Mouse (Mus musculus) hindbrain, postnatal 0 days (tissue): ENCODE results near the gene Add2. TPM values are rescaled to one million over a fixed set of nuclear protein-coding genes. Genes with fewer than 3 reads are reported as not detected.

Experiments used
- ATAC-seq: fragments of 200-750 bp; cut with Nextera tagmentation; 2 replicates; pipeline ENCODE4 v1.8.0; 2017; ENCODE audit warnings: mild to moderate bottlenecking, moderate TSS enrichment, moderate library complexity
- DNase-seq: peaks from one replicate; pipeline ENCODE4 v3.0.0-alpha.2; 2015; ENCODE audit warnings: low spot score
- H3K27ac ChIP-seq: fragments of 300-500 bp; sonication (generic); 2 replicates; pipeline ENCODE4 v1.5.1; 2014; ENCODE audit warnings: mild to moderate bottlenecking
- H3K27me3 ChIP-seq: fragments of 300-500 bp; sonication (generic); 2 replicates; pipeline ENCODE4 v1.6.1; 2014; ENCODE audit warnings: low read length, mixed read lengths; ENCODE audit not compliant: insufficient read depth
- H3K36me3 ChIP-seq: fragments of 300-500 bp; sonication (generic); 2 replicates; pipeline ENCODE4 v1.6.1; 2014; ENCODE audit warnings: low read length, mixed read lengths; ENCODE audit not compliant: insufficient read depth
- H3K4me1 ChIP-seq: fragments of 300-500 bp; sonication (generic); 2 replicates; pipeline ENCODE4 v1.6.1; 2014; ENCODE audit warnings: antibody characterized with exemption, low read length, mixed read lengths; ENCODE audit not compliant: insufficient read depth
- H3K4me2 ChIP-seq: fragments of 300-500 bp; sonication (generic); 2 replicates; pipeline ENCODE4 v1.6.1; 2014; ENCODE audit warnings: low read depth, mild to moderate bottlenecking, low read length, moderate library complexity, mixed read lengths
- H3K4me3 ChIP-seq: fragments of 300-500 bp; sonication (generic); 2 replicates; pipeline ENCODE4 v1.5.1; 2014; ENCODE audit warnings: low read length
- H3K9ac ChIP-seq: fragments of 300-500 bp; sonication (generic); replicated peaks from 2 replicates; pipeline ENCODE4 v1.6.1; 2014; ENCODE audit warnings: mild to moderate bottlenecking, low read length, moderate library complexity, mixed read lengths
- H3K9me3 ChIP-seq: fragments of 300-500 bp; sonication (generic); 2 replicates; pipeline ENCODE4 v1.6.1; 2016; ENCODE audit warnings: low read length, mixed read lengths
- CTCF ChIP-seq: IDR thresholded peaks from 2 replicates; pipeline ENCODE4 v1.5.1; 2016; ENCODE audit warnings: antibody characterized with exemption, control low read depth, low read depth
- WGBS: fragments of 180-500 bp; shearing (Covaris S2); extraction: QIAGEN DNeasy Blood & Tissue Kit; methylation state at CpG from one replicate; pipeline ENCODE4 v1.1.7; 2014; 5-methylcytosine and 5-hydroxymethylcytosine counted together
- polyA plus RNA-seq: library from polyadenylated mRNA; unstranded; fragments of >200 nt; fragmentation: Nextera tagmentation; extraction: Ambion mirVana; gene quantifications from 2 replicates; pipeline ENCODE4 v1.2.1, GENCODE M21; 2015
- total RNA-seq: library from RNA; depleted of rRNA; stranded (reverse); fragments of >200 nt; gene quantifications from 2 replicates; pipeline ENCODE4 v1.2.3, GENCODE M21; 2014; rRNA removed

The Add2 gene
- total and polyA plus RNA-seq, 2 experiments from 2014 or later: 90.0 to 132 TPM

DNA sequence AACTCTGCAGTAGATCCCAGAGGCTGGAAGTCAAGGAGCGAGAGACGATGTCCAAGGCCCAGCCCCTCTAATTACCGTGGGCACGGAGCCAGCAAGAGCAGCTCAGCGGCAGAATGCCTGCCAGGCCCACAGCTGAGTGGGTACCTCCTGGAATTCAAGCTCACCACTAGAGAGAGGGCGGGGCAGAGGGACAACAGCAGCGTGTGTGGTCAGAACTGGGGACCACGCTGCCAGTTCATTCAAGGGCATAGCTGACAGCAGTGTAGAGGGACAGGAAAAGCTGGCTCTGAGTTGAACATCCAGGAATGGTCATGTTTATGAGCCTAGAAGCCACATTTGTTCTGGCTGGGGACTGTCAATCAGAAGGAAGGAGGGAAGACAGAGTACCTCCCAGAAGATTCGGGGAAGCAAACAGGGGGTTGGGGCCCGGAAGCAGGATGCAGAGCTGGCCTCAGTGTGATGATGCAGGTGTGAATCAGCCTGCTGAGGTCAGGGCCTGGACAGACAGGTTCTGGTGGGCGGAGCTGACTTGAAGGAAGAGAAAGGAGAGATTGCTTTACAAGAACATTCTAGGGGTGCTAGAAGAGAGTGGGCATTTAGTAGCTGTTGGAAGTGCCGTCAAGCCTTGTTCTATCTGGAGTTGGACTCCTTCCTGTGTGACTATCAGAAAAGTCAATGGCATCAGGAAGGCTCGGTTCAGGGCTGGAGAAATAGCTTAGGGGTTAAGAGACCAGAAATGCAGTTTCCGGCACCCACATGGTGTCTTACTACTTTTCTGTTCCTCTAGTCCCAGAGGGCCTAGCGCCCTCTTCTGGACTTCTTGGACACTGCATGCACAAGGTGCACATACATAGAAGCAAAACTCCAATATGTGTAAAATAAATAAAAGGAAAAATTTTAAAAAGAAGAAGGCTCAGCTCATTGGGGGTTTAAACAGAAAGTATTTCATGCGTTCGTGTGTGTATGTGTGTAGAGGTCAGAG is 129.1 kb downstream of the Add2 start:
- Histone ChIP-seq H3K4me3 (no peak overlapping the region), H3K36me3 (no peaks in the 10 kb centered on the region), H3K4me1 (peaks cover 4% of the 10 kb centered on the region; the same call in 1 of the 2 replicates), H3K9ac (no peak overlapping the region), H3K27me3 (no peaks in the 10 kb centered on the region), H3K27ac (no peak overlapping the region), H3K4me2 (no peak overlapping the region), H3K9me3 (no peaks in the 10 kb centered on the region)
- WGBS: 57% methylated on average over 17 of the region's 17 CpGs
- 0 out of 2 replicates have a peak, but pooled peaks have one; percentile 13 for TF ChIP-seq CTCF
- DNase-seq (peak; percentile 71), ATAC-seq (peak; percentile 69)

DNA sequence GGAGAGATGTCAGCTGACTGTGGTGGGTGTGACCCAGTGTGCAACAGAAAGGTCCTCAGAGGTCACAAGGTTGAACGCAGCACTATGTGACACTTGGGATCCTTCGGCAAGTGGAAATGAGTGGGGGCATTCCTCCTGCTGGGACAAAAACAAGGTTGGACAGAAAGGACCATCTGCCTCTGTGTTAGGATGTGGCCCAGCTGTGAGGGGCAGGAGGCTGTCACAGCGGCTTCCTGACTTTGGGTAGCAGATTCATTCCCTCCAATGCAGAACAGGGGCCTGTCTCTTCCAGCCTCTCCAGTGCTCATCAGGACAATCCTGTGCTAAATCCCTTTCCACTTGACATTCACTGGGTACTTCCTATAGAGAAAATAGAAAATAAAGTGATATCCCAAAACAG is 132.4 kb downstream of the Add2 start:
- Histone ChIP-seq H3K9me3 (no peaks in the 10 kb centered on the region), H3K36me3 (no peaks in the 10 kb centered on the region), H3K4me1 (peaks cover 4% of the 10 kb centered on the region; the same call in 1 of the 2 replicates), H3K4me2 (no peak overlapping the region), H3K27me3 (no peaks in the 10 kb centered on the region), H3K4me3 (no peak overlapping the region), H3K27ac (no peak overlapping the region), H3K9ac (no peak overlapping the region)
- ATAC-seq (no peak), DNase-seq (no peak)
- WGBS: 44% methylated on average over 3 of the region's 3 CpGs
- no peak for TF ChIP-seq CTCF

DNA sequence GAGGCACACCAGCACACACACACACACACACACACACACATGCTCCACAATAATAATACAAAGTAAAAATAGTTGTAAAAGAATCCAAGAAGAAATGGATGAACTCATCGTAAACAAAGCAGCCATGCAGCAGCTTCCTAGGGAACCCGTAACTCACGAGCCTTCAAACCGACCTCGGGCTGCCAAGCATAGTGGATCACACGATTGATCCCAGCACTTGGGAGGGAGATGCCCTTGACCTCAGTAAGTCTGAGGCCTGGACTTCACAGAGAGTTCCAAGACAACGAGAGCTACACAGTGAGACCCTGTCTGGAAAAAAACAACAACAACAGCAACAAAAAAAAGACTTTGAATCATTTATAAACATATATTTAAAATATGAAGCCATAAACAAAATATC is 133.1 kb downstream of the Add2 start:
- Histone ChIP-seq H3K4me3 (no peak overlapping the region), H3K27me3 (no peaks in the 10 kb centered on the region), H3K27ac (no peak overlapping the region), H3K36me3 (no peaks in the 10 kb centered on the region), H3K4me1 (peaks cover 4% of the 10 kb centered on the region; the same call in 1 of the 2 replicates), H3K9ac (no peak overlapping the region), H3K4me2 (no peak overlapping the region), H3K9me3 (no peaks in the 10 kb centered on the region)
- TF ChIP-seq CTCF: no peak
- ATAC-seq: no peak
- no peak for DNase-seq
- 42% methylated on average over 7 of the region's 7 CpGs for WGBS

DNA sequence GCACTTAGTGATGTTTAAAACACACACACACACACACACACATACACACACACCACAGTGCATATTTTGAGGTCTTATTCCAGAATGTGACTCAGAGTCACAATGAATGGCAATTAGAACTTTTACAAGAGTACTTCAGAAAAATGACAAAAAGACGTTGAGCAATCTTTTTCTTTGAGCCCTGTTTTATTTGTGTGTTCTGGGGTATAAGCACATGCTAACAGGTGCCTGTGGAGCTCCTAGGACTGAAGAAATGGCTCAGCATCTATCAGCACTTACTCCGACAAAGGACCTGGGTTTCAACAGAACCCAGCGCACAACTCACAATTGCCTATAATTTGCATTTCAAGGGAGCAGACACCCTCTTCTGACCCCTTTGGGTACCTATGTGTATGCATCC is 135.5 kb downstream of the Add2 start:
- ATAC-seq (no peak), DNase-seq (no peak)
- H3K36me3 ChIP-seq: no peaks in the 10 kb centered on the region
- no peak overlapping the region for H3K9ac ChIP-seq
- H3K27me3 ChIP-seq: no peaks in the 10 kb centered on the region
- no peaks in the 10 kb centered on the region for H3K4me1 ChIP-seq
- no peak overlapping the region for H3K27ac ChIP-seq
- 35% methylated on average over 3 of the region's 3 CpGs for WGBS
- no peak for TF ChIP-seq CTCF
- H3K4me3 ChIP-seq: no peak overlapping the region
- H3K9me3 ChIP-seq: no peaks in the 10 kb centered on the region
- no peak overlapping the region for H3K4me2 ChIP-seq

DNA sequence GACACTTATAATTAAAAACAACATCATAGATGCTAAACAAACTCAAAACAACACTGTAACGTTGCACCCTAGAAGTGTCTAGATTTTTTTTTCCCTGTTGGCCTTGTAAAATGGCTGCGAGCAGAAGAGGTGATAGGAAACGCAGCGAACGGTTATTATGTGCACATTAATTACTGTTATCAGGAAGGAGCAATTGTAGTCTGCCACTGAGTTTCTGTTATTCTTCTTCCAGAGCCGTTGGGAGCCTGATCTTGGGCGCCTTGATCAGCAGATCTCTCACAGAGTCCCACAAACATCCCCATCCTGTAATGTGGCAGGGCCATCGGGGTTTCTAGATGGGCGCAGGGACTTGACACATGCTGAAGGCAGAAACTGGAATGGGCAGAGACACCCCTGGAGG is 137.9 kb downstream of the Add2 start:
- ATAC-seq (no peak), DNase-seq (no peak)
- Histone ChIP-seq H3K4me1 (no peaks in the 10 kb centered on the region), H3K4me3 (no peak overlapping the region), H3K4me2 (no peak overlapping the region), H3K36me3 (no peaks in the 10 kb centered on the region), H3K27ac (no peak overlapping the region), H3K9ac (no peak overlapping the region), H3K9me3 (no peaks in the 10 kb centered on the region), H3K27me3 (no peaks in the 10 kb centered on the region)
- 81% methylated on average over 9 of the region's 9 CpGs for WGBS
- no peak for TF ChIP-seq CTCF

DNA sequence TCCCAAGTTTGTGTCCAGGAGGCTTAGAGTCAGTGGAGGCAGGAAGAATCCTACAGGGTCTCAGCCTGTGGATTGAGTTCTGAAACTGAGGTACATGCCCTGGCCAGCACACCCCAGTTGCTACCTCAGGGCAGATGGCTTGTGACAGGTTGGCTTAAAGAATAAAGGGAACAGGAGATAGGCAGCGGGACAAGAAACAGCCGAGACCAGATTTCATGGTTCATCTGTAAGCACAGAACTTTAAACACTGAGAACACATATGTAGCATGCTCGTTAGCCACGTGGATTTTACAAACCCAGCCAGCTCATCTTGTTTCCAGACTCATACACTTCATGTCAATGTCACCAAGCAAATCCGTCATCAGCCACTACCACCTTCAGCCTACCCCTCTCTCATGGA is 139.4 kb downstream of the Add2 start:
- H3K27ac ChIP-seq: no peak overlapping the region
- H3K4me3 ChIP-seq: no peak overlapping the region
- no peak for DNase-seq
- ATAC-seq: no peak
- no peak overlapping the region for H3K4me2 ChIP-seq
- H3K27me3 ChIP-seq: no peaks in the 10 kb centered on the region
- no peaks in the 10 kb centered on the region for H3K4me1 ChIP-seq
- 68% methylated on average over 5 of the region's 5 CpGs for WGBS
- no peaks in the 10 kb centered on the region for H3K36me3 ChIP-seq
- TF ChIP-seq CTCF: no peak
- H3K9me3 ChIP-seq: no peaks in the 10 kb centered on the region
- H3K9ac ChIP-seq: no peak overlapping the region

DNA sequence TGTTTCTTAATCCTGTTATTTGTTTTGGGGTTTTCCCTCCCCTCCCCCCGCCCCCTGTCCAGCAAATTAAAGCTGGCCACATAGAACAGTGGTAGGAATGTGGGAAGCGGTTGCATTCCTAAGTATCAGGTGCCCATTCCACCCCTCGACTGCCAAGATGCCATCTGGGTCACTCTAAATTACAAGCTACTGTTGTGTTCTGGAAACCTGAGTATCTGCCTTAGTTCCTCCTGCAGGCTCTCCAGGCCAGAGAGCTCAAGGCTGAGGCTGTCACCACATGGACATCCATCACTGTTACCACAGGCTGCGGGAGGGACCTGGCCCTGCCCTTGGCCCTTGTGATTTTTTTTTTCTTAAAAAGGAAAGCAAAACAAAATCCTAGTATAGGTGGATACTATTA is 140.7 kb downstream of the Add2 start:
- H3K4me1 ChIP-seq: no peaks in the 10 kb centered on the region
- ATAC-seq: no peak
- no peaks in the 10 kb centered on the region for H3K36me3 ChIP-seq
- H3K27ac ChIP-seq: no peak overlapping the region
- no peaks in the 10 kb centered on the region for H3K27me3 ChIP-seq
- DNase-seq: no peak
- WGBS: 72% methylated on average over 4 of the region's 4 CpGs
- no peak overlapping the region for H3K4me2 ChIP-seq
- no peak for TF ChIP-seq CTCF
- H3K9ac ChIP-seq: no peak overlapping the region
- no peak overlapping the region for H3K4me3 ChIP-seq
- H3K9me3 ChIP-seq: no peaks in the 10 kb centered on the region

Other genes with a start within 250 kb of the Add2 start
- 0.29 TPM in 1 of 2 replicates, not detected in the other for gene Nat8f6, start 207.7 kb upstream of the Add2 start, total RNA-seq
- gene Nat8f6, start 207.7 kb upstream of the Add2 start, polyA plus RNA-seq: not detected in 2 replicates
- gene Nat8f5, start 207.7 kb upstream of the Add2 start, total RNA-seq: 0.72 and 1.9 TPM in 2 replicates
- 0.54 and 0.73 TPM in 2 replicates for gene Nat8f5, start 207.7 kb upstream of the Add2 start, polyA plus RNA-seq
- gene Nat8, start 196.6 kb upstream of the Add2 start, total RNA-seq: not detected in 2 replicates
- 0.64 and 0.74 TPM in 2 replicates for gene Nat8, start 196.6 kb upstream of the Add2 start, polyA plus RNA-seq
- not detected in 2 replicates for gene Nat8f2, start 159.5 kb upstream of the Add2 start, total RNA-seq
- not detected in 2 replicates for gene Nat8f2, start 159.5 kb upstream of the Add2 start, polyA plus RNA-seq
- gene Nat8f4, start 123.8 kb upstream of the Add2 start, total RNA-seq: 4.9 and 6.7 TPM in 2 replicates
- 5.9 and 6.0 TPM in 2 replicates for gene Nat8f4, start 123.8 kb upstream of the Add2 start, polyA plus RNA-seq
- 33.0 and 56.6 TPM in 2 replicates for gene Tprkb, start 116.8 kb upstream of the Add2 start, total RNA-seq
- gene Tprkb, start 116.8 kb upstream of the Add2 start, polyA plus RNA-seq: 61.4 and 63.6 TPM in 2 replicates
- gene Nat8f1, start 113.0 kb upstream of the Add2 start, total RNA-seq: 15.8 and 62.8 TPM in 2 replicates
- 20.7 and 20.8 TPM in 2 replicates for gene Nat8f1, start 113.0 kb upstream of the Add2 start, polyA plus RNA-seq
- gene Dusp11, start 67.0 kb upstream of the Add2 start, total RNA-seq: 57.9 and 60.6 TPM in 2 replicates
- 31.6 TPM in 2 replicates for gene Dusp11, start 67.0 kb upstream of the Add2 start, polyA plus RNA-seq
- gene Figla, start 12.5 kb upstream of the Add2 start, total RNA-seq: not detected in 2 replicates
- not detected in 2 replicates for gene Figla, start 12.5 kb upstream of the Add2 start, polyA plus RNA-seq
- gene Tgfa, start 166.5 kb downstream of the Add2 start, total RNA-seq: 35.4 and 40.5 TPM in 2 replicates
- gene Tgfa, start 166.5 kb downstream of the Add2 start, polyA plus RNA-seq: 13.6 and 14.2 TPM in 2 replicates